Mouse (Mus musculus) embryonic facial prominence, embryonic 13.5 days (tissue): ENCODE data around the gene Anxa6. TPM values are rescaled to one million over a fixed set of nuclear protein-coding genes. Genes with fewer than 3 reads are reported as not detected.

Experiments used
- ATAC-seq: fragments of 200-750 bp; cut with Nextera tagmentation; 2 replicates; pipeline ENCODE4 v1.8.0; 2017; ENCODE audit warnings: low read depth; ENCODE audit not compliant: insufficient number of reproducible peaks, insufficient read depth, low FRiP score, low TSS enrichment
- H3K27ac ChIP-seq: fragments of 300-500 bp; sonication (generic); 2 replicates; pipeline ENCODE4 v1.5.1; 2015; ENCODE audit warnings: moderate library complexity, mild to moderate bottlenecking, inconsistent platforms
- H3K27me3 ChIP-seq: fragments of 300-500 bp; sonication (generic); 2 replicates; pipeline ENCODE4 v1.6.1; 2015; ENCODE audit warnings: mild to moderate bottlenecking, inconsistent platforms
- H3K36me3 ChIP-seq: fragments of 300-500 bp; sonication (generic); 2 replicates; pipeline ENCODE4 v1.6.1; 2015; ENCODE audit warnings: mild to moderate bottlenecking, inconsistent platforms
- H3K4me1 ChIP-seq: fragments of 300-500 bp; sonication (generic); 2 replicates; pipeline ENCODE4 v1.6.1; 2015; ENCODE audit warnings: inconsistent platforms
- H3K4me2 ChIP-seq: fragments of 300-500 bp; sonication (generic); 2 replicates; pipeline ENCODE4 v1.6.1; 2015; ENCODE audit warnings: moderate library complexity, mild to moderate bottlenecking, inconsistent platforms
- H3K4me3 ChIP-seq: fragments of 300-500 bp; sonication (generic); 2 replicates; pipeline ENCODE4 v1.5.1; 2015; ENCODE audit warnings: mild to moderate bottlenecking, inconsistent platforms
- H3K9ac ChIP-seq: fragments of 300-500 bp; sonication (generic); 2 replicates; pipeline ENCODE4 v1.6.1; 2015; ENCODE audit warnings: mild to moderate bottlenecking, inconsistent platforms
- H3K9me3 ChIP-seq: fragments of 300-500 bp; sonication (generic); 2 replicates; pipeline ENCODE4 v1.6.1; 2016; ENCODE audit warnings: inconsistent platforms
- WGBS: fragments of 180-500 bp; shearing (Covaris S2); methylation state at CpG from one replicate; pipeline ENCODE4 v1.1.7; 2015; ENCODE audit warnings: mixed read lengths; 5-methylcytosine and 5-hydroxymethylcytosine counted together
- polyA plus RNA-seq: library from polyadenylated mRNA; unstranded; fragments of >200 nt; fragmentation: Nextera tagmentation; extraction: Ambion mirVana; gene quantifications from 2 replicates; pipeline ENCODE4 v1.2.1, GENCODE M21; 2015

Gene Anxa6
- polyA plus RNA-seq, 1 experiment from 2014 or later = 246 TPM

DNA sequence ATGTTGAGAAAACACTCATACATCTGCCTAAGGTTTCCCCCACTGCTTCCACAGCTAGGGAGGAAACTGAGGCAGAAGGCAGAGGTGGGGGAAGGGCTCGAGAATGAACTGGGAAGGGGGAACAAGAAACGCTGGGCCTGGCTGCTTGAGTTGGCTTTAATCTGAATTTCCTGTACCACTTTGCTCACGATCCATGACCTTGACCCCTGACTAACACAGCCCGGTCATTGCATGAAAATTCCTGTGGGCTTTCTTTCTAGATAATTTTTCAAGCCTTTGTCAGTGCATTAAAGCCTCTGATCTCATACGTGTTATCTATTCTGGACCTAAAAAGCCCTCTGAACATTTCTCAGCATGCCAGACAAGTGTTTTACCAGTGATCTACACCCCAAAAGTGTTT, 29.6 kb upstream of the Anxa6 start:
- no peaks in the 10 kb centered on the region for H3K36me3 ChIP-seq
- H3K9me3 ChIP-seq = no peaks in the 10 kb centered on the region
- no peak overlapping the region for H3K4me2 ChIP-seq
- H3K4me3 ChIP-seq = no peak overlapping the region
- H3K4me1 ChIP-seq = no peaks in the 10 kb centered on the region
- H3K9ac ChIP-seq = no peak overlapping the region
- H3K27ac ChIP-seq = no peak overlapping the region
- no peaks in the 10 kb centered on the region for H3K27me3 ChIP-seq
- ATAC-seq = no peak
- WGBS = 35% methylated on average over 5 of the region's 5 CpGs

DNA sequence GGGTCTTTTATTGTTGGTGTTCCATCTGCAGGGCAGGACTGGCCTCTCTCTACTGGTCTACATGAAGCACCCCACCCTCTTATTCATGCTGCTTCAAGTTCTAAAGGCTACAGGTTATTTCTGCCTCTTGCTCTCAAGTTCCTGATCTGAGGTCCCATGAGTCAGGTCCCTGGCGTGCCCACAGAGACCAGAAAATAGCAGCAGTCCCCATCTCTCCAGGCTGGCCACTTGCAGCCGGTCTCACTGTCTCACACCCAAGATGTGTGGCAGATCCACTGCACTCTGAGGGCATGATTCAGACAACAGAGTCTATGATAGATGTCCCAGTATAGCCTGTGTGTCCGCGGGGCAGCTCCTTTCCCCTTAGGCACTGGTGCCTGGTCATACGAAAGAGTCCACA, 27.6 kb upstream of the Anxa6 start:
- Histone ChIP-seq H3K27ac (no peak overlapping the region), H3K4me2 (no peak overlapping the region), H3K4me3 (no peak overlapping the region), H3K4me1 (no peaks in the 10 kb centered on the region), H3K9ac (no peak overlapping the region), H3K36me3 (no peaks in the 10 kb centered on the region), H3K9me3 (0 out of 2 replicates have a peak, but pooled peaks cover 3% of the 10 kb centered on the region), H3K27me3 (no peaks in the 10 kb centered on the region)
- 85% methylated on average over 5 of the region's 5 CpGs for WGBS
- ATAC-seq = no peak

DNA sequence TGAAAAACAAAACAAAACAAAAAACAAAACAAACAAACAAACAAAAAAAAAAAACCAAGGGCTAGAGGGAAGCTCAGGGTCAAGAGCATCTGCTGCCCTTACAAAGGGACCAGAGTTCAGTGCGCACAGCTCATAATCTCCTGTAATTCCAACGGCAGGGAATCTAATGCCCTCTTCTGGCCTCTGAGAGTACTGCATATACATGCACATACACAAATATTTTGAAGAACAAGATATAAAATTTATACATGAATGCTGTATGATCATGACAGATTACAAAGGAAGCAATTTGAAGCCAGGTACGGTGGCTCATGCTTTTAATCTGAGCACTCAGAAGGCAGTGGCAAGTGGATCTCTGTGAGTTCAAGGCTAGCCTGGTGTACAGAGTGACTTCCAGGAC, 24.3 kb upstream of the Anxa6 start:
- H3K4me2 ChIP-seq = no peak overlapping the region
- no peak overlapping the region for H3K9ac ChIP-seq
- 76% methylated on average over 3 of the region's 3 CpGs for WGBS
- no peaks in the 10 kb centered on the region for H3K4me1 ChIP-seq
- H3K36me3 ChIP-seq = no peaks in the 10 kb centered on the region
- no peak for ATAC-seq
- 0 out of 2 replicates have a peak, but pooled peaks cover 3% of the 10 kb centered on the region for H3K9me3 ChIP-seq
- no peak overlapping the region for H3K4me3 ChIP-seq
- H3K27me3 ChIP-seq = no peaks in the 10 kb centered on the region
- H3K27ac ChIP-seq = no peak overlapping the region

DNA sequence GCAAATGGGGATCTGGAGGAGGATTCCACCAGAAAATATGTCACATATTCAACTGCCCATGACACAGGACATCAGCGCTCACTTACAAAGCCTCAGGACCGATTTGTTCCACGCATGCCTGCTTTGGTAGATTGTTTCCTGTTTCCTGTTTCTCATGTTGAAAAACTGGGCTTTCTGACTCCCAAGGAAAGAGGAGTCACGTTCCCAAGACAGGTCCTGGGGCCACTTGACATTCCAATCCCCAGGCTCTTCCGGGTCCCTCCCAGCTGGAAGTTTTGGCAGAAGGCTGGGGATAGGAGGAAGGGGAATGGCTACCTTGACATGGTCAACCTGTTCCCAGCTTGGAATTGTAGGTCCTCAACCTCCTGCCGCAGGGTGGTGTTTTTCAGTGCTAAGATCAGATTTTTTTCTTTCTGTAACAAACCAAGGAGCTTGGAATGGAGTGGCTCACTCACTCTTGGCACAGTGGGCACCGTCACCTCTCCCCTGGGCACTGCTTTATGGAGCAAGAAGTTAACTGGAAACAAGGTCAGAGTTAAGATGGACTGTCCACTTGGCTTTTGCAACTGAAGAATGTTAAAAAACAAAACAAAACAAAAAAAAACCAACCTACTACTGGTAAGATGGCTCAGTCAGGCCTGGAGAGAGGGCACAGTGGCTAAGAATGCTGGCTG, 17.7 kb upstream of the Anxa6 start:
- no peak for ATAC-seq
- Histone ChIP-seq H3K27ac (no peak overlapping the region), H3K4me3 (no peak overlapping the region), H3K27me3 (no peaks in the 10 kb centered on the region), H3K4me1 (no peaks in the 10 kb centered on the region), H3K9ac (no peak overlapping the region), H3K9me3 (no peaks in the 10 kb centered on the region), H3K36me3 (no peaks in the 10 kb centered on the region), H3K4me2 (no peak overlapping the region)
- WGBS = 61% methylated on average over 7 of the region's 7 CpGs

DNA sequence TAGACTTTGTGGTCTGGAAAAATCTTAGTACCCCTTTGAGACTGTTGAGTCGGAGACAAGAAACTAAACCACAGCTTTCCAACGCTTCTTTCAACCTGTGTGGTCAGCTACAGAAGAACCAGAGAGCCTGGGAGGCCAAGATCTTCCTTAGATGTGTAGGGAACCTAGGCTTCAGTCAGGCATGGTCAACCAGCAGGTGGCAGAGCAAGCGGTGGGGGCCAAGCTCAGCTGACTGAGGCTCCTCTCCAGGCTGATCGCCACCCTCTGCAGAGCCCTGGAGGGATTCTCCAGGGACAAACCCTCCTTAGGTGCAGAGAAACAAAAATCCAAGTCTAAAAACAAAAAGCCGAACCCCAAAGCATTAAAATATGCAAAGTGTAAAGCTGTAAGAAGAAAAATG, 13.4 kb upstream of the Anxa6 start:
- Histone ChIP-seq H3K4me3 (no peak overlapping the region), H3K27me3 (no peaks in the 10 kb centered on the region), H3K27ac (no peak overlapping the region), H3K36me3 (no peaks in the 10 kb centered on the region), H3K4me1 (no peaks in the 10 kb centered on the region), H3K4me2 (no peak overlapping the region), H3K9me3 (no peaks in the 10 kb centered on the region), H3K9ac (no peak overlapping the region)
- ATAC-seq = no peak
- WGBS = 58% methylated on average over 5 of the region's 5 CpGs

DNA sequence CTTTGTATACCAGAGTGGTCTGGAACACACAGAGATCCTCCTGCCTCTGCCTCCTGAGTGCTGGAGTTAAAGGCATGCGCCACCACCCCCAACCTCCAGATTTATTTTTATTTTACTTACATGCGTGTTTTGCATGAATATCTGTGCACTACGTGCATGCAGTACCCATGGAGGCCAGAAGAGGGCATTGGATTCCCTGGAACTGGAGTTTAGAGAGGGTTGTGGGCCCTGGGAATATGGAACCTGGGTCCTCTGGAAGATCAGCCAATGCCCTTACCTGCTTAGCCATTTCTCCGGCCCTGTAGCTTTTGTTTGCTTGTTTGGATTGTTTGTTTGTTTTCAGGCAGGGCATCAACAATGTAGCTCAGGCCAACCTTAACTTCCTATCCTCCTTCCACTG, 8.1 kb upstream of the Anxa6 start:
- Histone ChIP-seq H3K4me2 (no peak overlapping the region), H3K36me3 (no peaks in the 10 kb centered on the region), H3K4me3 (no peak overlapping the region), H3K4me1 (no peaks in the 10 kb centered on the region), H3K27ac (no peak overlapping the region), H3K9ac (no peak overlapping the region), H3K27me3 (no peaks in the 10 kb centered on the region), H3K9me3 (no peaks in the 10 kb centered on the region)
- WGBS = 76% methylated on average over 4 of the region's 4 CpGs
- no peak for ATAC-seq

DNA sequence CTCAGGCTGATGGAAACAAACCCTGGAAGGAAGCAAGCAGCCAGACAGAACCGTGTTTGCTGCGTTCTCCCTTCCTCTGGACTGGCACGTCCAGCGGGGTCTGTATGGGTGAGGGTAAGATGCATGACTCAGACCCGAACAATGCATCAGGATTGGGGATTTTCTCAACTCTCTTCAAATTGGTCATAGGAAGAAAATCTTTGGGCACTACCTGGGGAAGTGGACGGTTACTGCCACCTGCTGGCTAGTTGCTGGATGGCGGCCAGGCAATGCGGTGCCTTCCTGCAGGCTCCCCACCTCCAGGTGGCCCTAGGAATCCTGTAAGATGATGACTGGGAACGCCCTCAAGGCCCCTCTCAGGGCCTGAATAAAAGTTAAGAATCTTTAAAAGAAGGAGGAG, 6.3 kb upstream of the Anxa6 start:
- Histone ChIP-seq H3K9ac (no peak overlapping the region), H3K27me3 (no peaks in the 10 kb centered on the region), H3K4me3 (no peak overlapping the region), H3K4me1 (no peaks in the 10 kb centered on the region), H3K4me2 (no peak overlapping the region), H3K36me3 (no peaks in the 10 kb centered on the region), H3K27ac (no peak overlapping the region), H3K9me3 (no peaks in the 10 kb centered on the region)
- 4% methylated on average over 9 of the region's 9 CpGs for WGBS
- ATAC-seq = 0 out of 2 replicates have a peak, but pooled peaks have one; percentile 39

DNA sequence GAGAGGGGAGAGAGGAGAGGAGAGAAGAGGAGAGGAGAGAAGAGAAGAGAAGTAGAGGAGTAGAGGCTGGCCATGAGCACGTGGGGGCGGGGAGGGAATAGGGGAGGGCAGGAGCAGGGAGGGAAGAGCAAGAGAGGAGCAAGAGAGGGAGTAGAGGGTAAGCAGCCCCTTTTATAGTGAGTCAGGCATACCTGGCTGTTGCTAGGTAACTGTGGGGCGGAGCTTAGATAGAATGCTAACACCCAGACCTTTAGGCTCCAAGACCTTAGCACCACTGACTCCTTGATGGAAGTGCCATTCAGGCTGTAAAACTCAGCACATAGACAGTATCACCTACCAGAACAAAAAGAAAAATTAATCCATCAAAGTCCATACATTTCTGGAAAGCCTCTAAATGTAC, 3.4 kb upstream of the Anxa6 start:
- Histone ChIP-seq H3K4me2 (no peak overlapping the region), H3K27ac (no peak overlapping the region), H3K27me3 (no peaks in the 10 kb centered on the region), H3K36me3 (no peaks in the 10 kb centered on the region), H3K4me1 (peaks cover 13% of the 10 kb centered on the region), H3K9me3 (no peaks in the 10 kb centered on the region), H3K9ac (no peak overlapping the region), H3K4me3 (no peak overlapping the region)
- no peak for ATAC-seq
- 50% methylated on average over 3 of the region's 3 CpGs for WGBS

DNA sequence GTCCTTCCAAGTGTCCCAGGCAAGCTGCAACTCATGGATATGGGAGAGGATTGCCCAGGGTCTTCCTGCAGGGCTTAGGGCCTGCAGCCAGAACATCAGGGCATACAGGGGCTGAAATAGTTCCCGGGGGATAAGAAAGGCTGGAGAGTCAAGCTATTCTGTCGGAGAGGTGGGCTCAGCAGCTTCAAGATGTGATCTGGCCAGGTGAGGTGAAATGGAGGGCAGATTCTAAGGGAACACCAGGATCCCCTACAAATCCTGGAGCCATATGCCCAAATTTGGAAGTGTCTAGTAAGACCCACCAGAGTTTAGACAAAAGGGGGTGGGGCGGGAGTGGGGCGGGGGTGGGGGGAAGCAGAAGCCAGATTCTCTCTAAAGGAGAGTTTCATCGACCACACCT, 959 bp downstream of the Anxa6 start:
- H3K27me3 ChIP-seq = no peaks in the 10 kb centered on the region
- H3K4me1 ChIP-seq = peaks cover 36% of the 10 kb centered on the region
- H3K9me3 ChIP-seq = no peaks in the 10 kb centered on the region
- H3K27ac ChIP-seq = peak overlapping the region; percentile 87
- 16% methylated on average over 5 of the region's 5 CpGs for whole genome bisulfite sequencing
- peak overlapping the region; percentile 94 for H3K4me2 ChIP-seq
- H3K36me3 ChIP-seq = no peaks in the 10 kb centered on the region
- ATAC-seq = no peak
- H3K9ac ChIP-seq = peak overlapping the region; percentile 86
- H3K4me3 ChIP-seq = peak overlapping the region; percentile 76

DNA sequence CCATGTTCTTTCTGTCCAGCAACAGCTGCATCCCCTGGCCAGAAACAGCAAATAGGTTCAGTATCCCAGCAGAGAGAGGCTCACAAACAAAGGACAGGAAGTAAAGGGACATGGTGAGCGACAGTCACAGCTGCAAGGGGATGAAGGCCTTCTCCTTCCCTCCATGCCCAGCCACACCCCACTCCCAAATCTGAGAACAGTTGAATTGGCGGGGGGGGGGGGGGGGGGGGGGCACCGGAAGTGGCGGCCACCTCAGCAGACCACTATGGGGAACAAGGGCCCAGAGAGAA, 1.3 kb downstream of the Anxa6 start:
- peak overlapping the region; percentile 76 for H3K4me3 ChIP-seq
- H3K36me3 ChIP-seq = no peaks in the 10 kb centered on the region
- ATAC-seq = no peak
- peaks cover 40% of the 10 kb centered on the region for H3K4me1 ChIP-seq
- no peaks in the 10 kb centered on the region for H3K27me3 ChIP-seq
- peak overlapping the region; percentile 94 for H3K4me2 ChIP-seq
- H3K27ac ChIP-seq = peak overlapping the region; percentile 87
- H3K9ac ChIP-seq = peak overlapping the region; percentile 86
- H3K9me3 ChIP-seq = no peaks in the 10 kb centered on the region
- 0% methylated on average over 1 of the region's 4 CpGs for WGBS

DNA sequence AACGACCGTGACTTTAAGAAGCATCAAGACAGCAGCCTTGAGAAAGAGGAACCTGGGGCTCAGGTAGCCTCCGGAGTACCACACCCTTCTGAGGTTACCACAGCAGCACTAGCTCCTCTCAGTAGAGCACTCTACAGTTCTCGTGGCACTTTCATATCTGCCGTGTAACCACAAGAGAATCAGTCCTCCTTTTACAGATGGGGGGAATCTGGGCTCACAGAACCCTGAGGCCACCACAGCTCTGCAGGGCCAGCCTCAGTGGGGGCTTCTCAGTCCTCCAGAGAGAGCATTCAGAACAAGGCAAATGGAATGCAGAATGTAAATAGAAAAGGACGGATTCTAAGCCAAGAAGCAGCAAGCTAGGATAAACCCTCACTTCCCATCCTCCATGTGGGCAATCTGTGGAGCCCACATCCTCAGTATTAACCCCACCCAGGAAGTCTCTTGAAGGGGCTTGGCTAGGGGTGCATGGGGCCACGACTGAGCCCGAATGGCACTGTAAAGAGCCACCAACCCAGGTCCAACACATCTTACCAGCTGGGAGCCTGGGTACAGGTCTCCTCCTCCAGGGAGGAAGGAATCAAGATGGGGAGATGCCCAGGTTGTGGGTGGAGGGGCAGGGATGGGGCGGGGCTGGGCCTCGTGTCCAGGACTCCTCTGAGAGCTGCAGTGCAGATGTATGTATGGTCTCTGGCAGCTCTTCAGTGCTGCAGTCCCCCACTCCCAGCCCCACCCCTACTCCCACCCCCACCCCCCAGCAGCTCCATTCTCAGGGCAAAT, 1.8 kb downstream of the Anxa6 start:
- Histone ChIP-seq H3K4me2 (peak overlapping the region; percentile 94), H3K9me3 (no peaks in the 10 kb centered on the region), H3K4me3 (peak overlapping the region; percentile 76), H3K36me3 (peaks cover 4% of the 10 kb centered on the region), H3K4me1 (peaks cover 45% of the 10 kb centered on the region), H3K9ac (peak overlapping the region; percentile 86), H3K27me3 (no peaks in the 10 kb centered on the region), H3K27ac (peak overlapping the region; percentile 87)
- no peak; the same call in 1 of the 2 replicates for ATAC-seq
- WGBS = 43% methylated on average over 10 of the region's 10 CpGs

DNA sequence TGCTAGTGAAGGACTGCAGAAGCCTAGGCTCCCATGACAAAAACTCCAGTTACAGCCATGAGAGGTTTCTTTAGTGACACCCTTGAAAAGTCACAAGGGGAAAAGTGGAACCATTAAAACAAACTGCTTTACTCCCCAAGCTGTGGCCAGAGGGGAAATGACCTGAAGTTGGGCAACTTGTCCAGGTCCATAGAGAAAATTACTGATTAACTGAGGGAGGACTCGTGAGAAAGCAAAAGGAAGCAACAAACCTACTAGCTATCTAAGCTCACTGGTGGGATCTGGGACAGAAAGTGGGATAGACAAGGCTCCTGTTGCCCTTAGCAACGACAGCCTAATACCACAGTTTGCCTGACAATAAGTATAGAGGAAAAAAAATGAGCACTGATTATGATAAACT, 4.7 kb downstream of the Anxa6 start:
- 73% methylated on average over 2 of the region's 2 CpGs for WGBS

More for the DNA sequence above, 4.7 kb downstream of the Anxa6 start:
- Histone ChIP-seq H3K9ac (no peak overlapping the region), H3K4me2 (no peak overlapping the region), H3K36me3 (peaks cover 18% of the 10 kb centered on the region), H3K4me3 (no peak overlapping the region), H3K9me3 (no peaks in the 10 kb centered on the region), H3K27ac (no peak overlapping the region), H3K4me1 (peaks cover 69% of the 10 kb centered on the region), H3K27me3 (no peaks in the 10 kb centered on the region)
- ATAC-seq = no peak
